Comparison of ENCODE assay signal across 8 mouse cellular contexts in genomic region chr10:95561616-95562015, GRCm38 (mm10). TPM values are rescaled to one million over a fixed set of nuclear protein-coding genes. Genes with fewer than 3 reads are reported as not detected.
DNase-seq lines count a peak whose midpoint lies in the region; ATAC-seq and TF ChIP-seq lines count a peak whose summit lies in the region.
"Had no signal": no experiment of that assay in that cellular context is flagged by ENCODE, and none has a peak within 500 bp of the region (broad histone marks: within the 10 kb centered on the region; RNA-seq: fewer than 3 reads in every experiment).

No protein-coding gene starts in this region.

- no peak for DNase-seq in forebrain, embryonic 14.5 days (ENCODE audit: low spot score)
- DNase-seq in liver, embryonic 11.5 days (ENCODE audit: low spot score), result no peak
- no peak for DNase-seq in stomach, postnatal 0 days (ENCODE audit: low spot score)
- DNase-seq in ovary, postnatal 14 days (ENCODE audit: low spot score), result no peak
- no peak for DNase-seq in right cerebral cortex, postnatal 25 days
- DNase-seq: kidney, adult 11 months had no signal

- TF ChIP-seq CTCF in stomach, postnatal 0 days (IDR thresholded peaks at IDR 0.05; ENCODE audit: low read depth), result no peak

- peaks cover 48% of the 10 kb centered on the region for H3K4me1 ChIP-seq in megakaryocyte, embryonic 14.5 days
- H3K4me1 ChIP-seq in forebrain, embryonic 14.5 days (ENCODE audit: control insufficient read depth, insufficient read depth, low read length), result peaks cover 11% of the 10 kb centered on the region
- peaks cover 27% of the 10 kb centered on the region for H3K4me1 ChIP-seq in liver, embryonic 11.5 days (replicated peaks; ENCODE audit: control insufficient read depth, insufficient read depth, low read length)
- 0 out of 2 replicates have a peak, but pooled peaks cover 4% of the 10 kb centered on the region for H3K4me1 ChIP-seq in stomach, postnatal 0 days (replicated peaks; ENCODE audit: control insufficient read depth, insufficient read depth)

- H3K27me3 ChIP-seq in megakaryocyte, embryonic 14.5 days (replicated peaks), result no peaks in the 10 kb centered on the region
- H3K27me3 ChIP-seq in forebrain, embryonic 14.5 days (replicated peaks; ENCODE audit: control insufficient read depth, insufficient read depth, low read length), result no peaks in the 10 kb centered on the region
- no peaks in the 10 kb centered on the region for H3K27me3 ChIP-seq in liver, embryonic 11.5 days (replicated peaks; ENCODE audit: control insufficient read depth, insufficient read depth, low read length)
- no peaks in the 10 kb centered on the region for H3K27me3 ChIP-seq in stomach, postnatal 0 days (ENCODE audit: control insufficient read depth, insufficient read depth, low read length)

- no peaks in the 10 kb centered on the region for H3K9me3 ChIP-seq in megakaryocyte, embryonic 14.5 days
- H3K9me3 ChIP-seq in forebrain, embryonic 14.5 days (replicated peaks; ENCODE audit: control insufficient read depth, low read length), result no peaks in the 10 kb centered on the region
- no peaks in the 10 kb centered on the region for H3K9me3 ChIP-seq in liver, embryonic 11.5 days (ENCODE audit: control insufficient read depth, low read length)
- no peaks in the 10 kb centered on the region for H3K9me3 ChIP-seq in stomach, postnatal 0 days (ENCODE audit: control insufficient read depth, low read length)

- WGBS in forebrain, embryonic 14.5 days, result 49% methylated on average over 7 of the region's 7 CpGs
- WGBS in liver, embryonic 11.5 days, result 65% methylated on average over 7 of the region's 7 CpGs
- WGBS in stomach, postnatal 0 days, result 23% methylated on average over 7 of the region's 7 CpGs

- TF ChIP-seq EP300 in stomach, postnatal 0 days (optimal IDR thresholded peaks at IDR 0.05), result no peak

- no peak for ATAC-seq in megakaryocyte, adult 5-6 weeks (ENCODE audit: poor library complexity, severe bottlenecking)
- no peak for ATAC-seq in forebrain, embryonic 14.5 days
- ATAC-seq in liver, embryonic 11.5 days (replicated peaks; ENCODE audit: low FRiP score), result no peak
- no peak for ATAC-seq in stomach, postnatal 0 days (ENCODE audit: low FRiP score, low TSS enrichment)

- H3K9ac ChIP-seq in forebrain, embryonic 14.5 days (ENCODE audit: low read length), result peak overlapping the region; percentile 95
- peak overlapping the region; percentile 28; the same call in 1 of the 2 replicates for H3K9ac ChIP-seq in liver, embryonic 11.5 days (ENCODE audit: low read depth, low read length)
- H3K9ac ChIP-seq in stomach, postnatal 0 days (ENCODE audit: low read length), result peak overlapping the region; percentile 89

- peak overlapping the region; percentile 64 for H3K4me2 ChIP-seq in forebrain, embryonic 14.5 days (ENCODE audit: low read length)
- H3K4me2 ChIP-seq in liver, embryonic 11.5 days, result peak overlapping the region; percentile 92
- peak overlapping the region; percentile 51 for H3K4me2 ChIP-seq in stomach, postnatal 0 days (replicated peaks; ENCODE audit: low read depth)

- peak overlapping the region; percentile 46 for H3K4me3 ChIP-seq in megakaryocyte, embryonic 14.5 days (replicated peaks)
- H3K4me3 ChIP-seq in forebrain, embryonic 14.5 days (ENCODE audit: low read depth, low read length), result peak overlapping the region; percentile 93
- peak overlapping the region; percentile 87 for H3K4me3 ChIP-seq in liver, embryonic 11.5 days (ENCODE audit: low read depth, low read length)
- H3K4me3 ChIP-seq in stomach, postnatal 0 days (ENCODE audit: low read depth, low read length), result peak overlapping the region; percentile 94

- H3K27ac ChIP-seq in forebrain, embryonic 14.5 days (ENCODE audit: low read depth, low read length), result no peak overlapping the region
- H3K27ac ChIP-seq in liver, embryonic 11.5 days (ENCODE audit: low read depth, low read length), result no peak overlapping the region
- peak overlapping the region; percentile 30; the same call in 1 of the 2 replicates for H3K27ac ChIP-seq in stomach, postnatal 0 days (replicated peaks)

- peaks cover 20% of the 10 kb centered on the region for H3K36me3 ChIP-seq in megakaryocyte, embryonic 14.5 days (replicated peaks; ENCODE audit: low read length)
- H3K36me3 ChIP-seq in forebrain, embryonic 14.5 days (ENCODE audit: control insufficient read depth, insufficient read depth, low read length), result no peaks in the 10 kb centered on the region
- peaks cover 2% of the 10 kb centered on the region; the same call in 1 of the 2 replicates for H3K36me3 ChIP-seq in liver, embryonic 11.5 days (ENCODE audit: control insufficient read depth, insufficient read depth, low read length)
- H3K36me3 ChIP-seq in stomach, postnatal 0 days (ENCODE audit: control insufficient read depth, insufficient read depth, low read length), result no peaks in the 10 kb centered on the region

RNA-seq across cellular contexts. Expression of gene Nudt4, which starts 2.3 kb away (rescaled TPM):
- polyA plus RNA-seq in megakaryocyte, embryonic 14.5 days (2012; ENCODE audit: insufficient read depth, low replicate concordance), result 15.9 and 18.1 TPM in 2 replicates
- total RNA-seq in megakaryocyte, adult 5-6 weeks (2015), result 131 and 141 TPM in 2 replicates
- 98.7 and 122 TPM in 2 replicates for total RNA-seq in megakaryocyte, adult 5-6 weeks (2017)
- polyA plus RNA-seq in forebrain, embryonic 14.5 days (2014; fragmentation: Nextera tagmentation; extraction: Ambion mirVana), result 79.8 and 85.0 TPM in 2 replicates
- 95.8 and 97.9 TPM in 2 replicates for polyA plus RNA-seq in liver, embryonic 11.5 days (2014; fragmentation: Nextera tagmentation; extraction: Ambion mirVana)
- 46.1 and 47.5 TPM in 2 replicates for polyA plus RNA-seq in stomach, postnatal 0 days (2015; fragmentation: Nextera tagmentation; extraction: Ambion mirVana)

RNA-seq across cellular contexts. Expression of gene Ube2n, which starts 46.7 kb away (rescaled TPM):
- 8.5 and 45.8 TPM in 2 replicates for polyA plus RNA-seq in megakaryocyte, embryonic 14.5 days (2012; ENCODE audit: insufficient read depth, low replicate concordance)
- 344 and 363 TPM in 2 replicates for total RNA-seq in megakaryocyte, adult 5-6 weeks (2015)
- total RNA-seq in megakaryocyte, adult 5-6 weeks (2017), result 135 and 144 TPM in 2 replicates
- 423 and 444 TPM in 2 replicates for polyA plus RNA-seq in forebrain, embryonic 14.5 days (2014; fragmentation: Nextera tagmentation; extraction: Ambion mirVana)
- 310 and 327 TPM in 2 replicates for polyA plus RNA-seq in liver, embryonic 11.5 days (2014; fragmentation: Nextera tagmentation; extraction: Ambion mirVana)
- 229 and 231 TPM in 2 replicates for polyA plus RNA-seq in stomach, postnatal 0 days (2015; fragmentation: Nextera tagmentation; extraction: Ambion mirVana)

RNA-seq across cellular contexts. Expression of gene Mrpl42, which starts 59.9 kb away (rescaled TPM):
- polyA plus RNA-seq in megakaryocyte, embryonic 14.5 days (2012; ENCODE audit: insufficient read depth, low replicate concordance), result 10.3 and 16.3 TPM in 2 replicates
- total RNA-seq in megakaryocyte, adult 5-6 weeks (2015), result 153 and 157 TPM in 2 replicates
- 126 and 127 TPM in 2 replicates for total RNA-seq in megakaryocyte, adult 5-6 weeks (2017)
- 284 and 324 TPM in 2 replicates for polyA plus RNA-seq in forebrain, embryonic 14.5 days (2014; fragmentation: Nextera tagmentation; extraction: Ambion mirVana)
- polyA plus RNA-seq in liver, embryonic 11.5 days (2014; fragmentation: Nextera tagmentation; extraction: Ambion mirVana), result 364 and 391 TPM in 2 replicates
- polyA plus RNA-seq in stomach, postnatal 0 days (2015; fragmentation: Nextera tagmentation; extraction: Ambion mirVana), result 277 and 291 TPM in 2 replicates

Comparison
In these comparisons a context has a peak if more than half of its experiments do, and no peak if none do; other contexts are left out.
1. H3K9ac ChIP-seq: peak in every context shown above with its lines; median percentile 95 in forebrain, embryonic 14.5 days; 89 in stomach, postnatal 0 days; 28 in liver, embryonic 11.5 days.
2. RNA of gene Mrpl42, which starts 59.9 kb away (polyA plus RNA-seq): 364 to 391 TPM in liver, embryonic 11.5 days, 284 to 324 TPM in forebrain, embryonic 14.5 days and 277 to 291 TPM in stomach, postnatal 0 days; 10.3 to 16.3 TPM in megakaryocyte, embryonic 14.5 days; every median in the first group is over 10 times any median in the second.
3. Peak in every context shown above with its lines, with median percentiles within 50 percentile points of each other: H3K4me3 ChIP-seq and H3K4me2 ChIP-seq.